Mouse (Mus musculus) myocyte (in vitro differentiated cells): Measurements from ENCODE around the gene Zfp787.

ENCODE experiments used
- CEBPB ChIP-seq: IDR thresholded peaks from 2 replicates; pipeline ENCODE4 v1.6.1; 2011; ENCODE audit warnings: mild to moderate bottlenecking, moderate library complexity; ENCODE audit not compliant: poor library complexity, insufficient read depth, severe bottlenecking
- E2F4 ChIP-seq: IDR thresholded peaks from one replicate; pipeline ENCODE4 v1.6.1; 2011; ENCODE audit warnings: mild to moderate bottlenecking, control low read depth, moderate library complexity; ENCODE audit not compliant: insufficient read depth
- MAX ChIP-seq: IDR thresholded peaks from one replicate; pipeline ENCODE4 v1.6.1; 2011; ENCODE audit warnings: low read depth, mild to moderate bottlenecking, control low read depth
- MYOG ChIP-seq, 3 experiments: IDR thresholded peaks; one replicate each; pipeline ENCODE4 v1.6.1; 2011; ENCODE audit warnings: control low read depth in 2 of 3, low read depth in 2 of 3, mild to moderate bottlenecking in 2 of 3; ENCODE audit not compliant: insufficient read length in 2 of 3, control insufficient read depth in 1 of 3, insufficient read depth in 1 of 3
- POLR2A ChIP-seq: IDR thresholded peaks from one replicate; pipeline ENCODE4 v1.6.1; 2011; ENCODE audit warnings: low read depth, mild to moderate bottlenecking, control low read depth, moderate library complexity; ENCODE audit not compliant: insufficient read length
- POLR2AphosphoS2 ChIP-seq: IDR thresholded peaks from one replicate; pipeline ENCODE4 v1.6.1; 2011; ENCODE audit warnings: low read depth, control low read depth; ENCODE audit not compliant: insufficient read length
- REST ChIP-seq: IDR thresholded peaks from one replicate; pipeline ENCODE4 v1.6.1; 2011; ENCODE audit warnings: mild to moderate bottlenecking, control low read depth, moderate library complexity; ENCODE audit not compliant: insufficient read depth, insufficient read length
- SRF ChIP-seq: IDR thresholded peaks from one replicate; pipeline ENCODE4 v1.6.1; 2011; ENCODE audit warnings: low read depth; ENCODE audit not compliant: control insufficient read depth, insufficient read length
- TCF12 ChIP-seq: IDR thresholded peaks from one replicate; pipeline ENCODE4 v1.6.1; 2011; ENCODE audit warnings: mild to moderate bottlenecking, control low read depth; ENCODE audit not compliant: poor library complexity, insufficient read depth, severe bottlenecking
- USF1 ChIP-seq: IDR thresholded peaks from one replicate; pipeline ENCODE4 v1.6.1; 2011; ENCODE audit warnings: low read depth, mild to moderate bottlenecking, control low read depth, moderate library complexity

DNA sequence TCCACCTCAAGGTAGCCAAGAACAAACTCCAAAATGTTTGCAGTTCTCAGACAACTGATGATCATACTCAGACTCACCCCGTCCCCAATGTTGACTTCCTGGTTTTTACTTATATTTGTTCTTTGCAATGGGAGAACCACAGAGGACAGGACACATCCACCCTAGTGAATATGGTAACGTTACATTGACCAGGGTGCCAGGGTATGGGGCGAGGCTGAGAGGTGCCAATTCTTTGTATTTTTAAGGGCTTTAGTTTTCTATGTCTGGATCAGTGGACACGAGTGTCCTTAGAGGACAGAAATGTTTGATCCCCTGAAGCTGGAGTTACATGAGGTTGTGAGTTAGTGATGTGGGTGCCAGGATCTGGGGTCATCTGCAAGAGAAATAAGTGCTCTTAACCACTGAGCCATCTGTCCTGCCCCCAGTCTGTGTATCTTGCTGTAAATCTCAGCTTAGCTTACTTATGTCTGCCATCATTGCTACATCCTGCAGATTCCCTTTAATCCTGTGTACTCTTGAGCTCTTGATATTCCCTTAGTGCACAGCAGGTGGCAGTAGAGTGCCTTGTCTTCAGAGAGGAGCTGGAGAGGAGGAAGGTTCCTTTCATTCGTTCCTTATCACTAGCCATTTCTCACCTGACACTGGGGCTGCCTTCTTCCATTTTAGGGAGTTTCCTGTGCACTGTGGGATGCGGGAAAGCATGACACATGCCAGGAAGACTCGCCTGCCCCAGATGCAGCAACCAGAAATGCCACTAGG, 28.9 kb downstream of the Zfp787 start:
- TF ChIP-seq USF1 (no peak), POLR2A (no peak), E2F4 (no peak), MYOG (IDR thresholded peaks at IDR 0.05; ENCODE audit: control insufficient read depth in 1 of 3, insufficient read depth in 1 of 3, insufficient read length in 2 of 3, low read depth in 2 of 3) (no peak), MAX (no peak), TCF12 (no peak), CEBPB (no peak), SRF (peak; percentile 37), REST (no peak), POLR2AphosphoS2 (no peak)
